Mouse (Mus musculus): ENCODE results near the gene Uhrf1bp1l. TPM values are rescaled to one million over a fixed set of nuclear protein-coding genes. Genes with fewer than 3 reads are reported as not detected.

The Uhrf1bp1l gene
- polyA plus RNA-seq, 1 experiment, result 43.8 TPM

DNA sequence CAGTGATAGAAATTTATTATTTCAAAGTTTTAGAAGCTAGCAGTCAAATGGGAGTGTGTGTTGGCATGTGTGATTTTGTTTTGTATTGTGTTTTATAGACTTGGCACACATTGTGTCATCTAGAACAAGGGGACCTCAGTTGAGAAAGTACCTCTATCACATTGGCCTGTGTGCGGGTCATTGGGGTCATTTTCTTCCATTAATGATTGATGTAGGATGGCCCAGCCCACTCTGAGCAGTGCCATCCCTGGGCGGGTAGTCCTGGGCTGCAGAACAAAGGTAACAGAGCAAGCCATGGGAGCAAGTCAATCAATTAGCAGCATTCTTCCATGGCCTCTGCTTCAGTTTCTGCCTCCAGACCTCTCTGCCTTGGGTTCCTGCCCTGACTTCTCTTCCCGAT lies 94.0 kb downstream of the Uhrf1bp1l start:
- no peak for DNase-seq (ENCODE audit: low spot score)

- no peak for DNase-seq (ENCODE audit: low spot score)
Measured at GRCm38 (mm10) chr10:89850951-89851350, 106.2 kb downstream of the Uhrf1bp1l start.

- DNase-seq (ENCODE audit: low spot score), result no peak
Measured at GRCm38 (mm10) chr10:89855251-89855875, 110.6 kb downstream of the Uhrf1bp1l start.

GRCm38 (mm10) chr10:89856286-89856685 lies 111.5 kb downstream of the Uhrf1bp1l start:
- no peak for DNase-seq (ENCODE audit: low spot score)

DNA sequence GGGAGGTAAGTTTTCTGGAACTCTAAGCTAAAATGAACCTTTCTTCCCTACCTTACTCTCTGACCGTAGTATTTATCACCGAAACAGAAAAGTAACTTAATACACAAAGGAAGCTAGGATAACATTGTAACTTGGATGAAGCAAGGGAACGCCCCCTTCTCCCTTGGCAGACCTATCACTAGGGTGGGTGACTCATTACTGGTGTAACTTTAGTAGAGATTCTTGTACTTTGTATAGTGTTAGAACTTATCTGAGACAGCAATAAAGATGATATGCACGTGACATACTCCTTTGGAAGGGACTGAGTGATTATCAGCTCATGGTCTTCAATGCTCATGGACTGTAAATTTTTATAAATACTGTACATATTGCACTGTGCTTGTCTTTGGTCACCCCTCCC lies 123.4 kb downstream of the Uhrf1bp1l start:
- no peak for DNase-seq (ENCODE audit: low spot score)

DNA sequence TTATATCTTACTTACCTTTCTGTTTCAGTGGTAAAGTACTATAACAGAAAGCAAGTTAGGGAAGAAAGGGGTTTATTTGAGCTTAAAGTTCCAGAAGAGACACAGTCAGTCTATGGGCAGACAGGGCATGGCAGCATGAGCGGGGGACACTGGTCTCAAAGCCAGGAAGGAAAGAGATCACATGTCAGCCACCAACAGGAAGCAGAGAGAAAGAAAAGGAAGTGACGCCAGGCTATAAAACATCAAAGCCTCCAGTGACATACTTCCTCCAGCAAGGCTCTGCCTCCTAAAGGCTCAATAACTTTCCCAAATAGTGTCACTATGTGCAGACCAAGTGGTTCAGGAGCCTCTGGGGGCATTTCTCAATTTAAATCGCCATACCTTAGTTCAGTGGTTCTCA lies 124.0 kb downstream of the Uhrf1bp1l start:
- no peak for DNase-seq (ENCODE audit: low spot score)

Other genes starting within 250 kb of the Uhrf1bp1l start
- gene Nr1h4, start 211.4 kb upstream of the Uhrf1bp1l start, polyA plus RNA-seq (2012; rRNA removed), result 2.2 and 2.7 TPM in 2 replicates
- gene Slc17a8, start 123.7 kb upstream of the Uhrf1bp1l start, polyA plus RNA-seq (2012; rRNA removed), result 0.01 and 0.04 TPM in 2 replicates
- 26.2 and 27.9 TPM in 2 replicates for gene Scyl2, start 58.7 kb upstream of the Uhrf1bp1l start, polyA plus RNA-seq (2012; rRNA removed)
- gene Actr6, start 12.7 kb upstream of the Uhrf1bp1l start, polyA plus RNA-seq (2012; rRNA removed), result 12.0 and 14.4 TPM in 2 replicates
- 0.16 and 0.29 TPM in 2 replicates for gene Anks1b, start 128.5 kb downstream of the Uhrf1bp1l start, polyA plus RNA-seq (2012; rRNA removed)

Data from urinary bladder, adult 2 months (tissue).